Mouse (Mus musculus) cerebellum, adult 9-11 months (tissue): ENCODE measurements around the gene Sox8.

ENCODE experiments used
- DNase-seq: peaks from one replicate; pipeline ENCODE4 v3.0.0; 2022

Sox8 gene

GRCm38 (mm10) chr17:25570648-25571452 lies at the start of gene Sox8:
Gene Sox8 (minus strand): TSS chr17:25570686.
- peak; percentile 77 for DNase-seq

GRCm38 (mm10) chr17:25618508-25619056 lies 48.1 kb upstream of the Sox8 start:
- DNase-seq = peak; percentile 28

- DNase-seq = no peak
Measured at GRCm38 (mm10) chr17:25614723-25615510, 44.4 kb upstream of the Sox8 start.

- DNase-seq = no peak
Measured at GRCm38 (mm10) chr17:25613323-25613722, 42.8 kb upstream of the Sox8 start.

- DNase-seq = peak; percentile 64
Measured at GRCm38 (mm10) chr17:25612537-25612936, 42.1 kb upstream of the Sox8 start.

GRCm38 (mm10) chr17:25610151-25610550 lies 39.7 kb upstream of the Sox8 start:
- peak; percentile 63 for DNase-seq

GRCm38 (mm10) chr17:25609506-25609828 lies 39.0 kb upstream of the Sox8 start:
- DNase-seq = no peak

- no peak for DNase-seq
Measured at GRCm38 (mm10) chr17:25608821-25609505, 38.5 kb upstream of the Sox8 start.

GRCm38 (mm10) chr17:25608137-25608785 lies 37.8 kb upstream of the Sox8 start:
- no peak for DNase-seq

GRCm38 (mm10) chr17:25604234-25604633 lies 33.7 kb upstream of the Sox8 start:
- no peak for DNase-seq

- no peak for DNase-seq
Measured at GRCm38 (mm10) chr17:25602366-25602765, 31.9 kb upstream of the Sox8 start.

- peak; percentile 44 for DNase-seq
Measured at GRCm38 (mm10) chr17:25597537-25597936, 27.1 kb upstream of the Sox8 start.

GRCm38 (mm10) chr17:25595495-25595894 lies 25.0 kb upstream of the Sox8 start:
- no peak for DNase-seq

GRCm38 (mm10) chr17:25593411-25594261 lies 23.1 kb upstream of the Sox8 start:
- DNase-seq = no peak

GRCm38 (mm10) chr17:25592336-25592735 lies 21.9 kb upstream of the Sox8 start:
- no peak for DNase-seq

GRCm38 (mm10) chr17:25590985-25591384 lies 20.5 kb upstream of the Sox8 start:
- DNase-seq = no peak

- no peak for DNase-seq
Measured at GRCm38 (mm10) chr17:25590068-25590467, 19.6 kb upstream of the Sox8 start.

GRCm38 (mm10) chr17:25584646-25585045 lies 14.2 kb upstream of the Sox8 start:
- DNase-seq = no peak

- DNase-seq = no peak
Measured at GRCm38 (mm10) chr17:25583858-25584257, 13.4 kb upstream of the Sox8 start.

GRCm38 (mm10) chr17:25583099-25583498 lies 12.6 kb upstream of the Sox8 start:
- no peak for DNase-seq

GRCm38 (mm10) chr17:25582076-25582475 lies 11.6 kb upstream of the Sox8 start:
- no peak for DNase-seq
